Mouse (Mus musculus): Measurements from ENCODE around the gene Ifit2. TPM values are rescaled to one million over a fixed set of nuclear protein-coding genes. Genes with fewer than 3 reads are reported as not detected.
"Not testable (repeated sequence)": the region's sequence is repeated elsewhere in the genome, so short reads cannot be mapped to it uniquely, and the experiment has no call there.

The Ifit2 gene
- polyA plus RNA-seq, 1 experiment: 0.01 TPM

DNA sequence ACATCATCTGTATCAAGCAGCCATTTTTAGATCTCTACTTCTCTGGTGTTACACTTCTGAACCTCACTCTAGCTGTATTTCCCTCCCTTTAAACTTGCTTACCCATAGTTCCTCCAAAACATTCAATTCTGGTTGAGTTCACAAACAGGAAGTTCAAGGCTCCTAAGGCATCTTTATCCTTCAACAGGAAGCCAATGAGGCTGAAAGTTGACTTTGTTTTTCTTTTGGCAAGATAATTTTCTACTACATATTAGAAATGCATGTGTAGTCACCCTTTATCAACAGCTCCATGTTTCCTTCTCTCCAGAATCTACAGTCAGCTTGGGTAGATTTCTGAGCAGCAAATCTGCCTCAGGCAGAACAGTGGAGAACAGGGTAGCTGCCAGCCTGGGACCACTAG is 12.1 kb downstream of the Ifit2 start:
- TF ChIP-seq GATA1 (IDR thresholded peaks at IDR 0.05; ENCODE audit: low read length): no peak
- no peak overlapping the region for H3K4me3 ChIP-seq (replicated peaks)
- peaks cover 7% of the 10 kb centered on the region for H3K4me1 ChIP-seq (ENCODE audit: control insufficient read depth)
- no peaks in the 10 kb centered on the region for H3K9me3 ChIP-seq (ENCODE audit: control insufficient read depth, low read length)
- no peaks in the 10 kb centered on the region for H3K36me3 ChIP-seq (ENCODE audit: control insufficient read depth)
- H3K27me3 ChIP-seq (ENCODE audit: control insufficient read depth): no peaks in the 10 kb centered on the region

DNA sequence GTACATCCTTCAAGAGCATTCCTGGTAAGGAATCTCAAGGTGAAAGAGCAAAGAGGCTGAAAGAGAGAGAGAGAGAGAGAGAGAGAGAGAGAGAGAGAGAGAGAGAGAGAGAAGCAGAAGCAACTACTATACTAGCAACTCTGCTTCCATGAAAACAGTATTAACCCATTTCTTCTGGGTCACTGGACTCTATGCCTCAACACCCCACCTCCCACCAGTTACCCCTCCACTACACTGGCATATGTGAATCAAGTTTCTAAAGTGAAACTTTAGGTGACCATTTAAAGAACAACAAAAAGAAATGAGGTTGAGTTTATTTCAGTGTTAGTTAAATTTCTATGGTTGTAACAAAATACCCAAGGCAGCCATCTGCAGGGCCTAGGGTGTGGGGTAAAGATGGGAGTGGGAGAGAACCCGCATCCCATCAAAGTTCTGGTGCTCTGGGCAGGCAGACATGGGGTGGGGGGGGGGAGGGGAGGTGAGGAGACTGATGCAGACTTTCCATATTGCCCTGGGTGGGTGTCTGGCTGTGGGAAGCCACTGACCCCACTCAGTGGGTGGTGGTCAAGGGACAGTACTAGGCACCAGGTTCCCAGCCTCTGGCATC is 15.8 kb downstream of the Ifit2 start:
- Histone ChIP-seq H3K27me3 (ENCODE audit: control insufficient read depth) (no peaks in the 10 kb centered on the region), H3K4me3 (replicated peaks) (no peak overlapping the region), H3K4me1 (ENCODE audit: control insufficient read depth) (peaks cover 5% of the 10 kb centered on the region), H3K36me3 (ENCODE audit: control insufficient read depth) (no peaks in the 10 kb centered on the region), H3K9me3 (ENCODE audit: control insufficient read depth, low read length) (no peaks in the 10 kb centered on the region)
- TF ChIP-seq TAL1 (IDR thresholded peaks at IDR 0.05; ENCODE audit: low read length) (no peak), GATA1 (IDR thresholded peaks at IDR 0.05; ENCODE audit: low read length) (no peak)

GRCm38 (mm10) chr19:34568988-34569895 is 18.7 kb downstream of the Ifit2 start:
- H3K36me3 ChIP-seq (ENCODE audit: control insufficient read depth): peaks cover 5% of the 10 kb centered on the region; the same call in 1 of the 2 replicates
- H3K4me1 ChIP-seq (ENCODE audit: control insufficient read depth): no peaks in the 10 kb centered on the region
- no peak overlapping the region for H3K4me3 ChIP-seq (replicated peaks)
- H3K9me3 ChIP-seq (ENCODE audit: control insufficient read depth, low read length): no peaks in the 10 kb centered on the region
- no peak for TF ChIP-seq GATA1 (IDR thresholded peaks at IDR 0.05; ENCODE audit: low read length)
- no peak for TF ChIP-seq TAL1 (IDR thresholded peaks at IDR 0.05; ENCODE audit: low read length)
- H3K27me3 ChIP-seq (ENCODE audit: control insufficient read depth): no peaks in the 10 kb centered on the region

DNA sequence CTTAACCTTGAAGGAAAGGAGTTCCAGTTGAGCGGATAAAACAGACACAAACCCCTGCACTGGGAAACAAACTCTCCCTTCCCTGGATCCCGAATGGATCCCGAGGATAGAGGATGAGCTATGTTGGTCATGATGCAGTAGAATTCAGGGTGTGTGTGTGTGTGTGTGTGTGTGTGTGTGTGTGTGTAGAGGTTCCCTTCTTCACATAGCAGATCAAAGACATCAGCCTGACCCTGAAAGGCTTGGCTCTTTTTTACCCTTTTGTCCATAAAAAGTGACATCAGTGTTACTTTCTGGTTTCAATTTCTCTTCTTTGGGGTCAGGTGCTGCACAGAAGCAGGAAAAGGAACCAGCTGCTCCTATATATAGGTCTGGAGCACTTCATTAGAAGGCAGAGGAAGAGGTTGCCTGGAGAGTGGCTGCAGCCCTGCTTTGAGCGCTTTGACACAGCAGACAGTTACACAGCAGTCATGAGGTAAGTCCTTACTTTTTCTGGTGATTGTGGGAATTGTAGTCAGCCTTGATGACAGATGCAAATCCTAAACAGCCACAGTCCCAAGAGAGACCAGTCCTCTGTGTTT is 19.5 kb downstream of the Ifit2 start:
- Histone ChIP-seq H3K4me3 (replicated peaks) (no peak overlapping the region), H3K9me3 (ENCODE audit: control insufficient read depth, low read length) (no peaks in the 10 kb centered on the region), H3K36me3 (ENCODE audit: control insufficient read depth) (peaks cover 5% of the 10 kb centered on the region; the same call in 1 of the 2 replicates), H3K27me3 (ENCODE audit: control insufficient read depth) (no peaks in the 10 kb centered on the region), H3K4me1 (ENCODE audit: control insufficient read depth) (no peaks in the 10 kb centered on the region)
- TF ChIP-seq GATA1 (IDR thresholded peaks at IDR 0.05; ENCODE audit: low read length) (no peak), TAL1 (IDR thresholded peaks at IDR 0.05; ENCODE audit: low read length) (no peak)

GRCm38 (mm10) chr19:34571080-34571479 is 20.6 kb downstream of the Ifit2 start:
- Histone ChIP-seq H3K9me3 (ENCODE audit: control insufficient read depth, low read length) (no peaks in the 10 kb centered on the region), H3K4me3 (replicated peaks) (no peak overlapping the region), H3K36me3 (ENCODE audit: control insufficient read depth) (peaks cover 5% of the 10 kb centered on the region; the same call in 1 of the 2 replicates), H3K4me1 (ENCODE audit: control insufficient read depth) (no peaks in the 10 kb centered on the region), H3K27me3 (ENCODE audit: control insufficient read depth) (no peaks in the 10 kb centered on the region)
- TF ChIP-seq GATA1 (IDR thresholded peaks at IDR 0.05; ENCODE audit: low read length) (no peak), TAL1 (IDR thresholded peaks at IDR 0.05; ENCODE audit: low read length) (no peak)

DNA sequence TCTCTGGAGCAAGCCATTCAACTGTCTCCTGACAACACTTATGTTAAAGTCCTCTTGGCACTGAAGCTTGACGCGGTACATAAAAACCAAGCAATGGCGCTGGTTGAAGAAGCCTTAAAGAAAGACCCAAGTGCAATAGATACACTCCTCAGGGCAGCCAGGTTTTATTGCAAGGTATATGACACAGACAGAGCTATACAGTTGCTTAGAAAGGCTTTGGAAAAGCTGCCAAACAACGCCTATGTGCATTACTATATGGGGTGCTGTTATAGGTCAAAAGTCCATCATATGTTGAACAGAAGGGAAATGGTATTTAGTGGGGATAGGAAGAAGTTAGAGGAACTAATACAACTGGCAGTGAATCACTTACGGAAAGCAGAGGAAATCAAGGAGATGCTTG is 23.2 kb downstream of the Ifit2 start:
- Histone ChIP-seq H3K27me3 (ENCODE audit: control insufficient read depth) (no peaks in the 10 kb centered on the region), H3K9me3 (ENCODE audit: control insufficient read depth, low read length) (no peaks in the 10 kb centered on the region), H3K36me3 (ENCODE audit: control insufficient read depth) (peaks cover 5% of the 10 kb centered on the region; the same call in 1 of the 2 replicates), H3K4me3 (replicated peaks) (no peak overlapping the region), H3K4me1 (ENCODE audit: control insufficient read depth) (no peaks in the 10 kb centered on the region)
- TF ChIP-seq GATA1 (IDR thresholded peaks at IDR 0.05; ENCODE audit: low read length) (no peak), TAL1 (IDR thresholded peaks at IDR 0.05; ENCODE audit: low read length) (no peak)

DNA sequence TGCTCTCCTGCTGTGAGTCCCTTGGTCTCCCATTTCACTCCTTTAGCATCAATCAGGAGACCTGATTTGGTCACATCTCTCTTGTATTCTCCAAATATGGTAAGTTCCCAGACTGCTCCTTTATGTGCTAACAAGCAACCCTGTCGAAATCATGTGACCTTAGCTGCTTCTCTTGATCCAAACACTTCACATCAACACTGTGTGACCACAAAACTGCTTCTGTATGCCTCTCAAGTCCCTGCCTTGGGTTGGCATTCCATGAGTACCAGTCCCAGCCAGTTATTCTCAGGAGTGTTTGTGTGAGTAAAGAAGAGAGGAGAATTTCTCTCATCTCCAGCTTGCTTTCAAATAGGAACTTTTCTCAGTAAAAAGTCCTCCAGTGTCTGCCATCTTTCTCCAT is 26.6 kb downstream of the Ifit2 start:
- no peaks in the 10 kb centered on the region for H3K9me3 ChIP-seq (ENCODE audit: control insufficient read depth, low read length)
- no peaks in the 10 kb centered on the region for H3K4me1 ChIP-seq (ENCODE audit: control insufficient read depth)
- no peak for TF ChIP-seq GATA1 (IDR thresholded peaks at IDR 0.05; ENCODE audit: low read length)
- no peak for TF ChIP-seq TAL1 (IDR thresholded peaks at IDR 0.05; ENCODE audit: low read length)
- H3K27me3 ChIP-seq (ENCODE audit: control insufficient read depth): no peaks in the 10 kb centered on the region
- H3K36me3 ChIP-seq (ENCODE audit: control insufficient read depth): peaks cover 5% of the 10 kb centered on the region; the same call in 1 of the 2 replicates
- H3K4me3 ChIP-seq (replicated peaks): no peak overlapping the region

GRCm38 (mm10) chr19:34582696-34583095 is 32.2 kb downstream of the Ifit2 start:
- not testable (repeated sequence) for H3K27me3 ChIP-seq (ENCODE audit: control insufficient read depth); H3K4me3 ChIP-seq (replicated peaks); H3K9me3 ChIP-seq (ENCODE audit: control insufficient read depth, low read length); H3K4me1 ChIP-seq (ENCODE audit: control insufficient read depth); H3K36me3 ChIP-seq (ENCODE audit: control insufficient read depth)

DNA sequence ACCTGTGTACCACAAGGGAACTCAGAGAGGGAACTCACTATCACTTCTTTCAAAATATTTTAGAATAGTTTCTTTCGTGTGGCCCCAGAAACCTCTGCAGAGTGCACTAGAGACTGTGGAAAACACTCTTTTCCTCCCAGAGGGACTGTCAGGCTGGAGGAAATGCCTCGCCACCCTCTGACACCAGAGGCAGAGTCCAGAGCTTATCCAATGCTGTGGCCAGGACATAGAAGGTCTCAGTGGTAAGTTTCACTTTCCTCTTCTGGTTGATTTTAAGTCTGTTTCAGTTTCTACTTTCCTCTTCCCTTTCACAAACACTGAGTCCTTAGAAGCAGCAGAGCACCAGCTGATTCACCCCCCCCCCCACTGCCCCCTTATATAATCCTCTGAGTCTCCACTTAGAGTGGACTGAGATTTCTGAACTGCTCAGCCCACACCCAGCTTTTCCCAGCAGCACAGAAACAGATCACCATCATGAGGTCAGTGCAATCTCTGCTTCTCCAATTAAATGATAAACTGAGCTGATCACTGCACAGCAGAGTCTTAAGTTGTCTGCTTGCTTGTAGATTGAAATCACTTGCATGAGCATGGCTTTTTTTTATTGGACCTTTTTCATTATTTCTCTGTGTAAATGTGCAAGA is 32.8 kb downstream of the Ifit2 start, which contains the start of gene Ifit3:
Gene Ifit3, plus strand, starts transcription at position 406 of the 641 bp plus-strand sequence.
- H3K4me1 ChIP-seq (ENCODE audit: control insufficient read depth); H3K36me3 ChIP-seq (ENCODE audit: control insufficient read depth); H3K9me3 ChIP-seq (ENCODE audit: control insufficient read depth, low read length); H3K4me3 ChIP-seq (replicated peaks); H3K27me3 ChIP-seq (ENCODE audit: control insufficient read depth): not testable (repeated sequence)

GRCm38 (mm10) chr19:34585740-34586458 is 35.4 kb downstream of the Ifit2 start:
- not testable (repeated sequence) for H3K4me3 ChIP-seq (replicated peaks); H3K36me3 ChIP-seq (ENCODE audit: control insufficient read depth); H3K9me3 ChIP-seq (ENCODE audit: control insufficient read depth, low read length); H3K4me1 ChIP-seq (ENCODE audit: control insufficient read depth); H3K27me3 ChIP-seq (ENCODE audit: control insufficient read depth)

GRCm38 (mm10) chr19:34587898-34588692 is 37.6 kb downstream of the Ifit2 start:
- not testable (repeated sequence) for H3K4me3 ChIP-seq (replicated peaks); H3K27me3 ChIP-seq (ENCODE audit: control insufficient read depth); H3K36me3 ChIP-seq (ENCODE audit: control insufficient read depth); H3K9me3 ChIP-seq (ENCODE audit: control insufficient read depth, low read length); H3K4me1 ChIP-seq (ENCODE audit: control insufficient read depth)

Data from erythroblast, embryonic 14.5 days (primary cell).